Mouse (Mus musculus): Measurements from ENCODE around the gene Knl1. TPM values are rescaled to one million over a fixed set of nuclear protein-coding genes. Genes with fewer than 3 reads are reported as not detected.

Gene Knl1
- polyA plus RNA-seq, 1 experiment, result 0.43 TPM

DNA sequence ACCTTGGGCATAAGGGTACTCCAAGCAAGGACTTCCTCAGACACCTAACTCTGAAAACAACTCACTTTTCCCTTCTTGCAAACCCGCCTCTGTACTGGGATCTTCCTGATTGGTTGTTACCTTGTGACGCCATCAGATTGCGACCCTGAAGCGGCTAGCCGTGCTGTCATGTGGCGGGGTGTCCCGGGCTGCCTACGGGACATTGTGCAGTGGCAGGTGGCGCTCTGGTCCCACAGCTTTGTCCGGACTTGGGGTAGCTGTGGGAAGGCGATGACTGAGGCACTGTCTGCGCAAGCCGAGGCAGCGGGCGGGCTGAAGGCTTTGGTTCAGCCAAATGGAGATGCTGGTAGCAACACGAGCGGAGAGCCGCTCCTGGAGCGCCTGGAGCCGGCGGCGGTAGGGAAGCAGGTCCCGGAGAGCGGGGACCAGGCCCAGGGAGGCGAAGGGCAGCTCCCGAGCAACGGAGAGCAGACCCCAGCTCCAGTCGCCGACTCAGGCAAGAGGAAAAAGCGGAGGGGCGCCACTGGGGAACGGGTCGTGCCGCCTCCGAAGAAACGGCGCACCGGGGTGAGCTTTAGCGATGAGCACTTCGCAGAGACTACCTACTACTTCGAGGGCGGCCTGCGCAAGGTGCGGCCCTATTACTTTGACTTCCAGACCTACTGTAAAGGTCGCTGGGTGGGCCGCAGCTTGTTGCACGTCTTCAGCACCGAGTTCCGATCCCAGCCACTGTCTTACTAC is 12.1 kb upstream of the Knl1 start, which contains the start of gene Rpusd2:
Rpusd2 (plus strand) TSS at position 135 of the 741 bp plus-strand sequence.
- DNase-seq (ENCODE audit: low read depth, low spot score), result peak; percentile 94
- WGBS, result under 1% methylated on average over 49 of the region's 49 CpGs

DNA sequence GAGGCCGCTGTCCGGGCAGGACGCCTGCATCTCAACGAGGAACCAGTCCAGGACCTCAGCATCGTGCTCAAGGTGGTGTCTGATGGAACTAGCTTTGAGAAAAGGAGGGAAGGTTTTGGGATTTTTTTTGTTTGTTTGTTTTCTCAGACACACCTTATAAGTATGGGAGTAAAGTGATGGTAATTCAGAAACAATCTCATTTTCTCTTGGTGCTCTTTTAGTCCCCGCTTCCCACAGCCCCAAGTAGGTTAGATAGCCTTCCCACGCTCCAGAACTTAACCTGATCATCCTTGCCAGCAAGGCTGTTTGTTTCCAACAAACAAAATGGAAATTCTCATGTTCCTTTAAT is 11.5 kb upstream of the Knl1 start:
- 12% methylated on average over 7 of the region's 7 CpGs for WGBS
- DNase-seq (ENCODE audit: low read depth, low spot score), result no peak

DNA sequence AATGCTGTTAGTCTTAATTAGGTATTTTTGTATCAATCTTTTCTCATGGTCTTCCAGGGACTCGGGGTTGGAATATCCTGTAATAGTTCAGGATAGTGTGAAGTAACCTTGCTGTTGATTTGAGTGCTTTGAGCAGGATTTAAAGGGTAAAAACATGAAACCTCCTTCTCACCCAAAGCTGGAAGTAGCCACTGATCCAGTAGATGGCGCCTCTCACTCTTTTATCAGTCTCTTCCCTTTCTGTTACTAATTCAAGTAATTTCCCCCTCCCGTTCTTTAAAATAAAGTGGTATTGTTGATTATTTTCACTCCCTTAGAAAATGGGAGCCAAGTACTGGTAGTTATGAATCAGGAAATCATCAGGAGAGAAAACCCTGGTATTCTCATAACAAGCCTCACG is 6.0 kb upstream of the Knl1 start:
- no peak for DNase-seq (ENCODE audit: low read depth, low spot score)
- 39% methylated on average over 4 of the region's 4 CpGs for WGBS

DNA sequence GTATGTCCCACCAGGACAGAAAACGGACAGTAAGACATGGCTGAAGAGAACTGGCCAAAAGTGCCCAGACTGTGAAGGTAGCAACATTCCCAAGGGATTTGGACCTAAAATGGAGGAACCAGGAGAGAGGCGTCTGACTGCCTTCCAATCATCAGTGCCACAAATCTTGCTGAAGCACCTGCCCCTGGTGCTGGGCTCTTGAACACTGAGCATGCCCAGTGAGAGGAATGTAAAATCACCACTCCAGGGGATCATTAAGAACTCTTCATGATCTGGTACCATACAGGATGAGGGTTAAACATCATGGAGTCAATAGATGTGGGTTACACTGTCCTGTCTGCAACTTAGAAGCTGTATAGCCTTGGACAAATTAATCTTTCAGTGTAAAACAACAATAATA is 1.8 kb upstream of the Knl1 start:
- DNase-seq (ENCODE audit: low read depth, low spot score), result no peak
- 85% methylated on average over 2 of the region's 2 CpGs for WGBS

DNA sequence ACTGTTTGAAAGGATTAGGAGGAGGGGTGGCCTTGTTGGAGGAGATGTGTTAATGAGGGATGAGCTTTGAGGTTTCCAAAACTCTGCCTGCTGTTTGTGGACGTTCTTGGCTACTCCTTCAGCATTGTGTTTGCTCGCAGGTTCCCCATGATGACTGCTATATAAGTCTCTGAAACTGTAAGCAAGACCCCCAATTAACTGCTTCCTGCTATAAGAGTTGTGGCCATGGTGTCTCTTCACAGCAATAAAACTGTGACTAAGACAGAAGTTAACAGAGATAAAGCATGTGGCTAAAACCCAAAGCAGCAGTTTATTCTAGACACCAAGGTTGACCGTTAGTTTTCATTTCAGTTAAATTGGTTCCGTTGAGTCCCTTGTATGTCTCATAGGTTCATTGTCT is 930 bp downstream of the Knl1 start:
- no peak for DNase-seq (ENCODE audit: low read depth, low spot score)
- 12% methylated on average over 4 of the region's 4 CpGs for WGBS

DNA sequence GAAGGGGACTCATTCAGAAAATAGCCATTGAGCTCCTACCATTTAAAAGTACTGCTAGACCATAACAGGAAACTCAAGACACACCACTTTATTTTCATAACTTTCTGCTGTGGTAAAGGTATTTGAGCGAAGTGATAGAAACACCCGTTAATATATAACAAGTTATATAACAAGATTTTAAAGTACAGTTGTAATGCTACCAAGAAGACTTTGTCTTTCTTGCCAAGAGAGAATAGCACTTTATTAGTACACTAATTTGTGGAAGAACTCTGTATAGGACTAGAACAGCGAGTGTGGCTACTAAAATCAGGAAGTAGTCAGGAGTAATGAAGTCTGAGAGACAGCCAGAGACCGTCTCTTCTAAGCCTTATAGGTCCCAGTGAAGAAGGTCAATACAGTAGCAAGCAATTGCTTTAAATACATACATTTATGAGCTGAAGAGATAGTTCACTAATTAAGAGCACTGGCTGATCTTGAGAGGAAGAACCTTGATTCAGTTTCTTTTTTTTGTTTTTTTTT is 3.3 kb downstream of the Knl1 start:
- WGBS, result 31% methylated on average over 4 of the region's 4 CpGs
- DNase-seq (ENCODE audit: low read depth, low spot score), result no peak

DNA sequence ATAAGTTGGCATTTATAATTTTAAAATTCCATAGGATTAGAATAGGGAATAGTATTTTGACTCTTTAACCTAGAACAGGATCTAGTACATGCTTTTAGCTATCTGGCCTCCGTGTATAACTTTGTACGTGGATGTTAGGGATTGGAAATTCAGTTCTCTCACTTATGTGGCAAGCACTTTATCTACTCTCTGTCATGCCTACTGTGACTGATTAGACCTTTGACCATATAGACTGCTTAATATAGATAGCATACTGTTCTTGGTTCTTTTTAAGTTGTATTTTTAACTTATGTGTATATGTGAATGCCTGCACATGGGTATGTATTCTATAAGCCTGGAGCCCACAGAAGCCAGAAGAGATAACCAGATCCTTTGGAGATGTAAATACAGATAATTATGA is 13.2 kb downstream of the Knl1 start:
- WGBS, result 98% methylated on average over 2 of the region's 2 CpGs
- DNase-seq (ENCODE audit: low read depth, low spot score), result no peak

DNA sequence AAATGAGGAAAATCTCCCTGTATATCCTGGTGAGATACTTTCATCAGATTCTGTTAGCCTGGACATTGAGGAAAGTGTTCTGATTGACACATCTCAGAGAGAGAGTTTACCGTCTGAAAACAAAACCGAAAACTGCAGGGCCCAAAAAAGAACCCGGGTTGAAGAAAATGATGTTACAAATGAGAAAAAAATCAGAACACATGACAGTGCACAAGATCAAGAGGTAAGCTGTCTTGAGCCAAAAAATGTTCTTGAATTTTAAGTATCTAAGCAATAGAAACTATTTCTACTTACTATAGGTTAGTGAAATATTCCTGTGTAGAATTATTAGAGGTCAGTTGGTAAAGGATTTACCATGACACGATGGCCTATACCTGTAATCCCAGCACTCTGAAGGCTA is 25.5 kb downstream of the Knl1 start:
- 93% methylated on average over 4 of the region's 4 CpGs for WGBS
- DNase-seq (ENCODE audit: low read depth, low spot score), result no peak

DNA sequence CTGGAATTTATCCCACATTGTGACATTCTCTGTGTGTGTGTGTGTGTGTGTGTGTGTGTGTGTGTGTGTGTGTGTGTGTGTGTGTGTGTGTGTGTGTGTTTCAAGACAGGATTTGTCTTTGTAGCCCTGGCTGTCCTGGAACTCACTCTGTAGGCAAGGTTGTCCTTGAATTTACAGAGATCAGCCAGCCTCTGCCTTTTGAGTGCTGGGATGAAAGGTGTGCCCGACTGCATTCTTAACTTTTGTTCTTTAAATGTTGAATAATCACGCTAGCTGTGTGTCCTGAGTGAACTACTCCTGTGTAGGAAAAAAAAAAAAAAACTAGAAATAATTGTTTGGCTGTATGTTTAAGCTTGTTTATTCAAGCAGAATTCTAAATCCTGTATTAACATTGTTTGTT is 39.2 kb downstream of the Knl1 start:
- DNase-seq (ENCODE audit: low read depth, low spot score), result no peak
- 85% methylated on average over 2 of the region's 2 CpGs for WGBS

DNA sequence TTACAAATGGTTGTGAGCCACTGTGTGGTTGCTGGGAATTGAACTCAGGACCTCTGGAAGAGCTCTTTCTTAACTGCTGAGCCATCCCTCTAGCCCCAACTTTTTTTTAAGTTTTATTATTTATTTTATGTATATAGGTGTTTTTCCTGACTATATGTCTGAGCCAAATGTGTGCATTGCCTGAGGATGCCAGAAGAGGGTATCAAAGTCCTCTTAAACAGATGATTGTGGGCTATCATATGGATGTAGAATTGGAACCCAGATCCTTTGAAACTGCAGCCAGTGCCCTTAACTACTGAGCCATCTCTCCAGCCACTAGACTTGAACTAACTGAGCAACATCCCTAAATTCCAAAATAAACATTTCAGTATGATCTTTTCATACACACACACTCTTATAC is 54.6 kb downstream of the Knl1 start:
- DNase-seq (ENCODE audit: low read depth, low spot score), result no peak

DNA sequence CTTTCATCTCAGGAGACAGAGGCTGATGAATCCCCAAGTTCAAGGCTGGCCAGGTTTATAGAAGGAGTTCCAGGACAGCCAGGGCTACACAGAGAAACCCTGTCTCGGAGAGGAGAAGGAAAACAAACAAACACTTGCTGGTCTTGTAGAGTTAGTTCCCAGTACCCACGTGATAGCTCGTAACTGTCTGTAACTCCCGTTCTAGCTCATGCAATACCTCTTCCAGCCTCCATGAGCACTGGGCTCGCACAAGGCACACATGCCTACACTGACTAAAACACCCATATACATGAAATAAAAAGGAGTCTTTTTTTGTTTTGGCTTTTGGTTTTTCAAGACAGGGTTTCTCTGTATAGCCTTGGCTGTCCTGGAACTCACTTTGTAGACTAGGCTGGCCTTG is 59.7 kb downstream of the Knl1 start:
- DNase-seq (ENCODE audit: low read depth, low spot score), result no peak
- 56% methylated on average over 5 of the region's 5 CpGs for WGBS

DNA sequence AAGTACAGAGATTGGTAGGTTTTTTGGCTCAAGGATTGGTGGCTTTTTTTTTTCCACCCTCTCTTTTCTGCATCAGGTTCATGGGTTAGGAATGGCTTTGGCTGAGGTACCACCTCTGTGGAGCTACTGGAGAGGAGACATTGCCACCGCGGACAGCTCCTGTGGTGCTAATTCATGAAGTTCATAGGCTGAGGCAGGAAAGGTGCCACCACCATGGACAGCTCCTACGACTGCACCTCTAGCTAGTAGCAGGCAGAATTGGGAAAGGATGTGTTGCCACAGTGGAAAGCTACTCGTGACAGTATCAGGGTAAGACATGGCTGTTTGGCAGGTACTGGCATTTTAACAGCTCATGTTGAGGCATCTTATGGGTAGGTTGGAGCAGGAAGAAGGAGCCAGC is 61.6 kb downstream of the Knl1 start:
- DNase-seq (ENCODE audit: low read depth, low spot score), result no peak
- WGBS, result 59% methylated on average over 4 of the region's 4 CpGs

DNA sequence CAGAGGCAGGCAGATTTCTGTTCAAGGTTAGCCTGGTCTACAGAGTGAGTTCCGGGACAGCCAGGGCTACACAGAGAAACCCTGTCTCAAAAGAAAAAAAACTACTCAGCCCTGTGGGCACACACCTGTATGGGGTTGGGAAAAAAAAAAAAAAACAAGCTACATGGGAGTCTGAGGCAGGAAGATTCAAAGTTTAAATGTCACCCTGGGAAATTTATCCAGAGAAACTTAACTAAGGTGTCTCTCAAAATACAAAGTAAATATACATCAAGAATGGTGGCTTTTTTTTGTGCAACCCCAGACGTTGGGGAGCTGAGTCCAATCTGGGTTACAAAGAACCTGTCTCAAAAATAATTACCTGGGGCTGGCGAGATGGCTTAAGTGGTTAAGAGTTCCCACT is 64.1 kb downstream of the Knl1 start:
- no peak for DNase-seq (ENCODE audit: low read depth, low spot score)
- WGBS, result 85% methylated on average over 3 of the region's 3 CpGs

DNA sequence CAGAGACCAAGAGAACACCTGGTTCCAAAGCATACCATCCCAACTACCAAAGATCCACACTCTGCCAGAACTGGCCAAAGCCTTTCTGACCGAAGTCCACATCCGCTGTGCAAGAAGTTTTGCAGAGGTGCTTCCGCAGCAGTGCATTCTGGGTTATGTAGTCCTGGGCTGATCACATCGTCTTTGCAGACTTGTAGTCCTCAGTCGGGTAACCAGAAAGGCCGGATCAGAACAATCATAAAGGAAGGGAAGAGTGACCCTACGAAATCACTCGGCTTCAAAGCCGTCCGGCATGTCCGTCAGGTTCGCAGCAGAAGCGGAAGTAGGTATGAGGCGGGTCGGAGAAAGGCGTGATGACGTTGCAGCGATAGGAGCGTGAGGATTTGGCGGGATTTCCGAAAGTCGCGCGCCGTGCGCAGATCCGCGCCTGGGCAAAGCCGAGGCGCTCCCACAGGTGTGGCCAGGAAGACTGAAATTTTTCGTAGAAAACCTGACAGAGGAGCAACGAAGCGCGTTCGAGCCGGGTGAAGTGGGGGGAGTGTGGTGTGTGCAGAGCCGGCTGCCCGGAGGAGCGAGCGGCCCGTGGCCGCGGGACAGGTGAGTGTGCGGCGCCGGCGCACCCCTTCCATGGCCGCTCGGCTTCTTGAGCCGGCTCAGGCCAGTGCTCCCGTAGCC is 65.7 kb downstream of the Knl1 start, which contains the start of gene Rad51:
Rad51 (plus strand) TSS at position 356 of the 675 bp plus-strand sequence.
- WGBS, result under 1% methylated on average over 51 of the region's 51 CpGs
- DNase-seq (ENCODE audit: low read depth, low spot score), result peak; percentile 84

DNA sequence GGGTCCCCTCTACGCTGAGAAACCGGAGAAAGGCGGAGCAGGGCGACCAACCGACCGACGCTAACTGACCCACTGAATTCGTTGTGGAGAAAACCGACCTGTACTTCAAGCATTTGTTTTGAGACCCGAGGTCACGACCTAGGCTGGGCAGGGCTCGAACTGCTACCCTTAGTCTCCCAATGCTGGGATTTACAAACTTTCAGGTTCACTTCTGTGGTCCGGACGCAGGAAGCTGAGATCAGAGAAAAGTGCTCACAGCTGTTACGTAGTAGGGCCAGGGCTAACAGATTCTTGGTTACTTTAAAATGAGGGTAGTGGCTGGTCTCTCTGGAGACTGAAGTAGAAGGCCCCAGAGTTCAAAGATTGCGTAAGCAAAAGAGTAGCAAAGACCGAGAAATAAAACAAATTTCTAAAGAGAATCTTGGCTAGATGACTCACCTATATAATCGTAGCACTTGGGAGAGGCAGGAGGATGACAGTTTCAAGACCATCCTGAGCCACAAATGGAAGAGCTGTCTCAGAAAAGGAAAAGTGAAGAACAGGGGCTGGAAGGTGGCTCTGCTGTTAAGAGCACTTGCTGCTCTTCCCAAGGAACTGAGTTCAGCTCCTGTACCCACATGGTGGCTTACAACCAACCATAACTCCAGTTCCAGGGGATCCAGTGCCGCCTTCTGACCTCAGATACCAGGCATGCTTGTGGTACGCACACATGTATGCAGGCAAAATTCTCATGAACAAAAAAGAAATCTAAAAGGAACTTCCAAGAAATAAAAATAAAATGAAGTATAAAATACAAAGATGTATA is 66.4 kb downstream of the Knl1 start:
- 8% methylated on average over 20 of the region's 20 CpGs for WGBS
- no peak for DNase-seq (ENCODE audit: low read depth, low spot score)

DNA sequence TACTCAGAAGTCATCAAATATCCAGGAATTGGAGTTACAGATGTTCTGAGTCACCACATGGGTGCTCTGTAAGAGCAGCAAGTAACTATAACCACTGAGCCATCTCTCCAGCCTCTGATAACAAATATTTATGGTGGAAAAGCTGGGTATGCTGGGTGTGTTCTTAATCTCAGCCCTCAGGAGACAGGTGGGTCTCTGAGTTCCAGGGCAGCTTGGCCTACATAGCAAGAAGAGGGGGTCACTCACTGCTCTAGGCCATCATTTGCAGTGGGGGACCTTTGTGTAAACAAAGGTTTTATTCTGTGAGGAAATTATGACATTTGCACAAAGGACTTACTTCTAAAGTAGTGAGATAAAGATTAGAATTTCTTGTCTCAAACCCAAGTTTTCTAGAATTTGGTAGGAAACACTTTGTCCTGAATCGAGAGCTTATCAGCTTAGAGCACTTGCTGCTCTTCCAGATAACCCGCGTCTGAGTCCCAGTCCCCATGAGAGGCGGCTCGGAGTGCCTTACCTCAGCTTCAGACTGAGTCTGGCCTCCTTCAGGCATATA is 89.5 kb downstream of the Knl1 start:
- no peak for DNase-seq (ENCODE audit: low read depth, low spot score)
- 85% methylated on average over 5 of the region's 5 CpGs for WGBS

DNA sequence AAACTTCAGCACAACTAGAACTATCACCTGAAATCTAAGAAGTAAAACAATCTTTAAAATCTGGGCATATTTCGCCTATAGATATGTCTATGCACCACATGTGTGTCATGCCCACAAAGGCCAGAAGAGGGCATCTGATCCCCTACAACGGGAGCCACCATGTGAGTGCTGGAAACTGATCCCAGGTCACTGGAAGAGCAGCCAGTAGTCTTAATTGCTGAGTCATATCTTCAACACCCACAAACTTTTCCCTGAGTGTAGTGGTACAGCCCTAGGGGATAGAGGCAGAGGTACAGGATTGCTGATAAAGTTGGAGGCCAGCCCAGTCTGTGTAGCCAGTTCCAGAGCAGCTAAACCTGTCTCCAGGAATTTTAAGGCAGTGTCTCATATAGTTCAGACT is 98.3 kb downstream of the Knl1 start:
- 90% methylated on average over 2 of the region's 2 CpGs for WGBS
- DNase-seq (ENCODE audit: low read depth, low spot score), result no peak

DNA sequence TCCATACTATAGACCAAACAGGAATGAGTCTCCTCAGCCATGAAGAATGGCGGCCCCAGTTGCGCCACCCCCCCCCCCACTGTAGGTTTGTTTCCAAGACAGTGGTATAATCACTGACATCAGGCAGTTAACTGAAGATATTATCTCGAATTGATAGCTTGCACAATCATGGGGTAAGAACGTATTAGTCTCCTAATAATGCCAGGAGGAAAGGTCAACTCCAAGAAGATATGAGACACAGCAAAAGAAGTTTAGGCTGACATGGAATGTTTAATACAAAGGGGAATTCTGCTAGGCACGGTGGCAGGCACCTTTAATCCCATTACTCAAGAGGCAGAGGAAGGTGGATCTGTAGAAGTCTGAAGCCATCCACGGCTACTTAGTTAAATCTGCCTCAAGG is 99.5 kb downstream of the Knl1 start:
- DNase-seq (ENCODE audit: low read depth, low spot score), result no peak
- 83% methylated on average over 6 of the region's 6 CpGs for WGBS

DNA sequence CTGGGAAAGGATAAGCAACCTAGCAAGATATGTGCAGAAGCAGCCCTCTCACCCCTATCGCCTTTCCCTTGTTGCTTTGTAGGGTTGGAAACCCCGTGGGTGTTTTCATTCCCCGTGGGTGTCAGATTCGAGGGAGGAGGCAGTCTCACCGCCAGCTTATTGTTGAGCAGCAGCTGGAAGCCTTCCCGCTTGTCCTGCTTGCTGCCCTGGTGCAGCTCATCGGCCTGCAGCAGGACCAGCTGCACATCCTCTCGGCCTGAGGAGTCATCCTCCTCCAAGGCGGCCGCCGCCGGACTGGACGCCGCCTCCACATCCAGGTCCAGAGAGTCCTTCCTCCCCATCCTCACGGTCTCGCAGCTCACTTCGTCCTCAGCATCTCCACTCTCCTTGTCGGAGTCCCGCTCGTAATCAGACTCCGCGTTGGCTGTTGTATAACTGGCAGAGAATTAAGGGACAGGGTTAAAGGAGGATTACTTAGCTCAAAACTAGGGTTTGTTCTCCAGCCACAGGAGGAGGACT is 100.3 kb downstream of the Knl1 start:
- WGBS, result 85% methylated on average over 22 of the region's 22 CpGs
- DNase-seq (ENCODE audit: low read depth, low spot score), result no peak

DNA sequence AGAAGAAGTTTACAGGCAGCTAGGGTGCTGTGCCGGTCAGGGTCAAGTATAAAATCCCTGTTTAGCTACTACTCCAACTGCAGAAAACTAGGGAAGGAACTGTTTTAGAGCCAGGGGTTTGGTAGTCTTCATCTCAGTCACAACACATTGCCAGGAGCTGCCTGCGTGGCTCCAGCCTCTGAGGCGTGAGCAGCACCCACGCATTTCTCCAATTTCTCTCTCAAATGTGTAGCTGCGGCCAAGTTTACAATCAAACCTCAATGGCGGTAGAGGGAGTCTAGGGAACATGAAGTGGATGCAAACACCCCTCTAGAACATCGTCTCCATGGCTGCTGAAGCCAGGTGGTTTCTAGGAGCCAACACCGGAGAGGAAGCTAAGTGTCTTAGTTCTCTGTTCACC is 100.9 kb downstream of the Knl1 start:
- WGBS, result 88% methylated on average over 8 of the region's 8 CpGs
- DNase-seq (ENCODE audit: low read depth, low spot score), result no peak
